Mouse (Mus musculus) brain, embryonic 18.5 days (tissue): ENCODE results near the gene Gm27029.
"Not testable (repeated sequence)": the region's sequence is repeated elsewhere in the genome, so short reads cannot be mapped to it uniquely, and the experiment has no call there.

ENCODE experiments used
- DNase-seq: peaks from one replicate; pipeline ENCODE4 v3.0.0-alpha.2; 2012; ENCODE audit warnings: low read depth, low spot score

Gene Gm27029

GRCm38 (mm10) chr11:101424925-101425813, 573 bp upstream of the Gm27029 start, which contains the start of the genes Rundc1 and Ptges3l:
TSS of gene Rundc1 (plus strand) at chr11:101425085.
TSS of gene Ptges3l (minus strand) at chr11:101425333.
- DNase-seq: peak; percentile 88

DNA sequence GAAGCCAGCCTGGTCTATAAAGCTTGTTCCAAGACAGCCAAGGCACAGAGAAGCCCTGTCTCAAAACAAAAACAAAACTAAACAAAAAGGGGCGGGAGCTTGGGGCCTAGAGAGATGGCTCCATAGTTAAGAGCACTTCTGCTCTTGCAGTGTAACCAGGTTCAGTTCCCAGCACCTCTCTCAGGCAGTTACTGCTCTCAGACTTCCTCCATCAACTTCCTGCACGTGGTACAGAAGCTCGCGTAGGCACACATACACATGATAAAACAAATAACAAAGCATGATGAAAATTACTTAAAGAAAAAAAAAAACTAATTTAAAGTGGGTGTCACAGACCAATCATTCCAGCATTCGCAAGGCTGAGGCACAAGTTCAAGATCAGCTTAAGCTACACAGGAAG, 4.4 kb downstream of the Gm27029 start:
- no peak for DNase-seq

DNA sequence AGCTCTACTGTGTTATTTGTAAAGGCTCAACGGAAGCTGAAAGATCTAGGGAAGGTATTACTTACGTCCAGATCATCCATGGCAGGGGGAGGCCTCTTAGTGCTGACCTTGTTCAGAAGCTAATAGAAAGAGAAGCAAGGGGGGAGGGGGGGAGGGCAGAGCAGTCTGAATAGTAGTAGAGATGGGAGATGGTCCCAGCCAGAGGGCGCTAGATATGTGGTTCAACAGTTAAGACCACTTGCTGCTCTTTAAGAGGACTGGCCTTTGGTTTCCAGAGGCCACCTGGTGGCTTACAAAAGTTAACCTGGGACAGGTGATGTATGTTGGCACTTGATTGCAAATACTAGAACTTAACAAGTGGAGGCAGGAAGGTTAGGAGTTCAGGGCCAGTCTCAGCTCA, 5.0 kb downstream of the Gm27029 start:
- no peak for DNase-seq

DNA sequence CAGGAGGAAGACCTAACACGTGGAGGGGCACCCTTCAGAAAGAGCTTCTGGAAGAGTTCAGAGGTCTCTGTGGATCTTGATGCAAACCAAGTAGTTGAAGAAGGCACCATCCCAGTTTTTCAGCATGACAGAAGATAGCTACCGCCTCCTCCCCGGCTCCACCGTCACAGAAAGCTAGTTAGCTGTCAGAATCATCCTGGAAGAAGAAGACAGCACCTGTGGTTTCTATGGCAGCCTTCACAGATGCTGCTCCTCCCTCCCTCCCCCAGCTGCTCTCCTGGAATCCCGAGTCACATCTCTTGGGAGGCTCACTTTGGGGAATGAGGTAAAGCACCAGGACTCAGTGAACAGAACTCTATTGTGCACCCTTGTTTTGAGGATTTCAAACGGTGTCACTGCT, 5.6 kb downstream of the Gm27029 start:
- no peak for DNase-seq

DNA sequence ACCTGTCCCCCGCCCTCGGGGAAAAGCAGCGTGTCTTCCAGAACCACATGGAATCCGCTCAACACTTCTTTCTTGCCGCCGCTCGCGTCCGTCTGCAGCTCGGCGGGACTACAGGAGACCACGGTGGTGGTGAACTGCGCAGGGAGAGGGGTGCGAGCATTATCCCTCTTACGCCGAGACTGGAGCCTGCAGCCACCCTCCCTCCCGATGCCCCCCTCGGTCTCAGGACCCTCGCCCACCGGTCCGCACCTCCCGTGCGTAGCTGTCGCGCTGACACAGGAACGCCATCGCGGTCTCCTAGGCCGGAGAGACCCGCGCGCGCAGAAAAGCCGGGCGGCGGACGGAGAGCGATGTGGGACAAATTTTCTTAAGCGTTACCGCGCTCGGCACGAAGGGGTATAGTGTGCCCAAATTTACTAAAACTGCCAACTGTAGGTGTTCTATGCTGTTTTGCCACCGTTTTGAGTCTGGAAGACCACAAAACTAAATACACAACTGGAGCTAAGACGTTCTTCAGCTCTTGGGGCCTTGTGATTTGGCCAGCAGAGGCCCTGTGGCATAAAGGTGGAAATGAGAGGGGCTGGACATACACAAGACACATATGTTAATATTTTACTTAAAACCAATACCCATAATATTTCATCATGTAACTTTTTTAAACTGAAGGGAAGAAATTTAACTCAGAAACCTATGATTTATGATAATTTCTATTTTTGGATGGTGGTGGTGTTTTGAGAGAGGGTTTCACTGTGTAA, 7.3 kb downstream of the Gm27029 start, which contains the start of gene Aarsd1:
Aarsd1 (minus strand) TSS at position 515 of the 755 bp plus-strand sequence.
- DNase-seq: peak; percentile 65

DNA sequence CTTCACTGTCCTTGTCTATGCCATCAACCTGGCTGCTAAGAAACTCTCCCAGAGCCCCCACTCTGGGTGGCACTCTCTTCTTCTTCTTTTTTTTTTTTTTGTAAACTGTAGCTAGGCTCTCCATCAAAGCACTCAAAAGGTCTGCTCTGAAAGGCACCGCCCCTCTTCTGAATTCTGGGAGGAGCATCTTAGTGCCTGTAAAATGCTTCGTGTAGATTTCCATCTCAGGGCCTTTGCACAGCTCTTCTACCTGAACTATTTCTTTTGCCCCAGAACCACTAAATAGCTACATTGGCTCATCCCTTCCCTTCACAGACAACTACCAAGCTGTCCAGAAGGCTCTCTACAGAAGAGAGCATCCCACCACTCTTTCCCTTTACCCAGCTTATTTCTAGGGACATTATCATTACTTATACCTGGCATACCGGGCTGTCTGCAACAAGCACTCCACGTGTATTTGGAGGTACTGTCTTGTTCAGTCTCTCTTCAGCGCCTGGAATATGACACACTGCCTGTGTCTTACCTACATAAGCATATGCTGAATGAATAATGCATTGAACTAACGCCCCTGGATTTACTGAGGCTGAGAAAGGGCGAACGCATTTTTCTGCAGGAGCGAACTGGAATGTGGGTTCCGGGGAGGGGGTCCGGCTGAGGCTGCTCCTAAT, 8.0 kb downstream of the Gm27029 start:
- no peak for DNase-seq

GRCm38 (mm10) chr11:101415306-101415705, 9.3 kb downstream of the Gm27029 start:
- no peak for DNase-seq

GRCm38 (mm10) chr11:101395110-101395509, 29.5 kb downstream of the Gm27029 start:
- peak; percentile 59 for DNase-seq

GRCm38 (mm10) chr11:101381817-101382216, 42.8 kb downstream of the Gm27029 start:
- no peak for DNase-seq

- DNase-seq: no peak
Observed at GRCm38 (mm10) chr11:101378926-101379325, 45.7 kb downstream of the Gm27029 start.

GRCm38 (mm10) chr11:101378196-101378595, 46.4 kb downstream of the Gm27029 start:
- not testable (repeated sequence) for DNase-seq

DNA sequence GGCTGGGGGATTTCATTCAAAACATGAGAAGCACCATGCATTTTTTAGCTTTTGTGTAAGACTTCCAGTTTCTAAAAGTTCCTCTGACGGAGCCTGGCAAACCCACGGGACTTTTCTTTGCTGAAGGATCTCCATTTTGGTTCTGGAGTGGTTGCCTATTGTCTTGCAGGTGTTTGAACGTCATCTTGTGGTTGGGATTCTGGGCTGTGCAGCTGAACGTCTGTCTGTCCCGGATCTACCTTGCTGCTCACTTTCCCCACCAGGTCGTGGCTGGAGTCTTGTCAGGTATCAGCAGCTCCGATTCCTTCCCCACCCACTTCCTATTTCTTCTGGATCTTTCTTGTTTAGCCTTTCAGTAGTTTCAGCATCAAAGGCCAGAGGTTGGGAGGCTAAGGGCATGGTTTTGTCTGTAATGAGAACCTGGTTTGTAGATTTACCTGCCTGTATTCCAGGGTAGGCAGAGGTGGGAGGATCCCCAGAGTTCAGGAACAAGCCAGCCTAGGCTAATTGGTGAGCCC, 50.1 kb downstream of the Gm27029 start:
- DNase-seq: no peak

DNA sequence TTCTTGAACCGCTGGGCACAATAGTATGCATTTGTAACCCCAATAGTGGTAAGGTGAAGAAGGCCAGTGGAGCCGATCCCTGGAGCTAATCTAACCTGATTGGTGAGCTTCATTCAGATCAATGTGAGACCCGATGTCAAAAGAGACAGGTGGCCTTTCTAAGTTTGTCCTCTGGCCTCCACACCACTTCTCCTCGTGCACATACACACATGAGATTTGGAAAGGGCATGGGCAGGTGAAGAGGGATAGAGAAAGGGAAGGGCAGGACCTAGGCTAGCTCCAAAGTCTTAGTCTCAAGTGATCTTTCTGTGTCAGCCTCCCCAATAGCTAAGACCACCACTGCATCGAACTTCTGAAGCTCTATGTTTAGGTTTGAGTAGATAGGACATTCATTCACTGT, 54.5 kb downstream of the Gm27029 start:
- DNase-seq: no peak

- no peak for DNase-seq
Observed at GRCm38 (mm10) chr11:101367326-101367935, 57.2 kb downstream of the Gm27029 start, which contains the start of gene G6pc. TSS of gene G6pc (plus strand) at chr11:101367561.

GRCm38 (mm10) chr11:101364531-101364931, 60.1 kb downstream of the Gm27029 start:
- no peak for DNase-seq

- DNase-seq: no peak
Observed at GRCm38 (mm10) chr11:101360651-101361113, 63.9 kb downstream of the Gm27029 start.

GRCm38 (mm10) chr11:101359776-101360175, 64.8 kb downstream of the Gm27029 start:
- DNase-seq: no peak

DNA sequence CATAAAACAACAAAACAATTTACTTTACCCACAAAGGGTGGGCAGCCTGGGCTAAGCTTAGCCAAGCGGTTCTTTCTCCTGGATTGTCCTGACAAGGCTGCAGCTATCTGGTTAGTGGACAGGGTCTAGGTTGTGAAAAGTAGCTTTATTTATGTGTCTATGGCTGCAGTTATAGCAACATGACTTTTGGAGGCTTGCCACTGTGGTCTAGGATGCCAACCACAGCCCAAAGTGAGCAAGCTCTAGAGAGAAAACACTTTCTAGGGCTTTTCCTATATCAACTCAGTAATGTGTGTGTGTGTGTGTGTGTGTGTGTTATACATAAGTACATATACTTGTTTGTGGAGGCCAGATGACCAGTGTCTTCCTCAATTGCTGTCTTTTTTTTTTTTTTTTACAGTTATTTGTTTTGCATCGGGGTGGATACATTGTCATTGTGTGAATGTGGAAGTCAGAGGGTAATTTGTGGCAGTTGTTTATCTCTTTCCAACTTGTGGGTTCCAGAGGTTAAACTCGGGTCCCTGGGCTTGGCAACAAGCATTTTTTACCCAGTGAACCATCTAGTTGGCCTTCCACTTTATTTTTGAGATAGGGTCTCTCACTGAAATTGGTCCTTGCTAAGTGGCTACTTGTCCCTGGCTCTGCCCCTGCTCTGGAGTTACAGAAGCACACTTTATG, 67.0 kb downstream of the Gm27029 start:
- DNase-seq: no peak
